Mouse (Mus musculus) frontal cortex, adult 2 months (tissue): ENCODE measurements around the gene Schip1. TPM values are rescaled to one million over a fixed set of nuclear protein-coding genes. Genes with fewer than 3 reads are reported as not detected.

Source experiments
- DNase-seq, 2 experiments: peaks; one replicate each; pipeline ENCODE4 v3.0.0; 2022; ENCODE audit warnings: low spot score in 1 of 2; ENCODE audit errors: extremely low spot score in 1 of 2
- polyA plus RNA-seq: library from polyadenylated mRNA; depleted of rRNA; stranded (reverse); fragments of >200 nt; gene quantifications from 2 replicates; pipeline ENCODE4 v1.2.3, GENCODE M21; 2012; rRNA removed

The Schip1 gene
- polyA plus RNA-seq, 1 experiment, result 182 TPM

GRCm38 (mm10) chr3:68642935-68643334, 578.3 kb downstream of the Schip1 start:
- DNase-seq, result no peak

- peak in 1 of 2 experiments; percentile 71 for DNase-seq
Measured at GRCm38 (mm10) chr3:68646387-68647130, 582.0 kb downstream of the Schip1 start.

- DNase-seq, result no peak
Measured at GRCm38 (mm10) chr3:68647282-68647681, 582.7 kb downstream of the Schip1 start.

- peak in 1 of 2 experiments; percentile 57 for DNase-seq
Measured at GRCm38 (mm10) chr3:68650251-68650650, 585.6 kb downstream of the Schip1 start.

GRCm38 (mm10) chr3:68656607-68657352, 592.2 kb downstream of the Schip1 start:
- DNase-seq, result no peak

GRCm38 (mm10) chr3:68657589-68658245, 593.1 kb downstream of the Schip1 start:
- no peak for DNase-seq

GRCm38 (mm10) chr3:68659996-68660395, 595.4 kb downstream of the Schip1 start:
- no peak for DNase-seq

GRCm38 (mm10) chr3:68660538-68660937, 595.9 kb downstream of the Schip1 start:
- DNase-seq, result peak in 1 of 2 experiments; percentile 26

GRCm38 (mm10) chr3:68662386-68662785, 597.8 kb downstream of the Schip1 start:
- DNase-seq, result no peak

GRCm38 (mm10) chr3:68664337-68664736, 599.7 kb downstream of the Schip1 start:
- DNase-seq, result no peak

GRCm38 (mm10) chr3:68666377-68666776, 601.8 kb downstream of the Schip1 start:
- no peak for DNase-seq

GRCm38 (mm10) chr3:68667852-68668251, 603.2 kb downstream of the Schip1 start:
- no peak for DNase-seq

GRCm38 (mm10) chr3:68669418-68669974, 604.9 kb downstream of the Schip1 start:
- DNase-seq, result no peak

GRCm38 (mm10) chr3:68674721-68675120, 610.1 kb downstream of the Schip1 start:
- no peak for DNase-seq

- peak; percentile 70 to 71 for DNase-seq
Measured at GRCm38 (mm10) chr3:68675216-68675835, 610.7 kb downstream of the Schip1 start.

Other genes starting within 250 kb of the Schip1 start
- 0.40 and 0.62 TPM in 2 replicates for gene Iqcj, start 172.6 kb upstream of the Schip1 start, polyA plus RNA-seq
- 4.1 and 5.9 TPM in 2 replicates for gene Iqschfp, start 172.6 kb upstream of the Schip1 start, polyA plus RNA-seq